Mouse (Mus musculus): ENCODE results near the gene Dcaf5. TPM values are rescaled to one million over a fixed set of nuclear protein-coding genes. Genes with fewer than 3 reads are reported as not detected.

Dcaf5 gene
- polyA plus RNA-seq, 1 experiment from 2014 or later: 5.4 TPM

GRCm38 (mm10) chr12:80404139-80404538 lies 32.3 kb downstream of the Dcaf5 start:
- H3K9ac ChIP-seq (ENCODE audit: low read length): no peak overlapping the region
- 93% methylated on average over 6 of the region's 6 CpGs for WGBS
- ATAC-seq (ENCODE audit: low FRiP score, low TSS enrichment): no peak

DNA sequence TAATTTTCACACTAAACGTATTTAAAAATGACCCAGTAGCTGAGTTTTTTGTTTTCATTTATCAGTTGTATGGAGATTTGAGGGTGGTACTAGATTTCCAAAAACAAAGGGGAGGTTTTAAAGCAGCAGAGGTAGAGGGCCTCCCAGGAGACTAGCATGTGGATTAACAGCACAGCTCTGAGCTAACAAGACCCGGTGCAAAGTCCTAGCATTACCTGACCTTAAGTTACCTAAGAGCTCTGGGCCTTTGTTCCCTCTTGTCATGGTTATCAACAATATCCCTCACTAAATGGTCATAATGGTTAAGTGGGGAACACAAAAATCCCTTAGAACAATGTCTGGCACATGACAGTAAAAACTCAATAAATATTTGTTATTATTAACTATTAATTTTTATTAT lies 37.3 kb downstream of the Dcaf5 start:
- Histone ChIP-seq H3K9ac (ENCODE audit: low read length) (no peak overlapping the region), H3K4me1 (replicated peaks; ENCODE audit: control insufficient read depth, insufficient read depth) (no peaks in the 10 kb centered on the region), H3K4me3 (ENCODE audit: low read depth, low read length) (no peak overlapping the region), H3K9me3 (ENCODE audit: control insufficient read depth, low read length) (no peaks in the 10 kb centered on the region), H3K4me2 (replicated peaks; ENCODE audit: low read depth) (no peak overlapping the region), H3K27ac (replicated peaks) (no peak overlapping the region), H3K27me3 (ENCODE audit: control insufficient read depth, insufficient read depth, low read length) (no peaks in the 10 kb centered on the region), H3K36me3 (ENCODE audit: control insufficient read depth, insufficient read depth, low read length) (peaks cover 24% of the 10 kb centered on the region; the same call in 1 of the 2 replicates)
- WGBS: 68% methylated on average over 2 of the region's 2 CpGs
- TF ChIP-seq CTCF (IDR thresholded peaks at IDR 0.05; ENCODE audit: low read depth) (no peak), EP300 (optimal IDR thresholded peaks at IDR 0.05) (no peak)
- DNase-seq (ENCODE audit: low spot score) (no peak), ATAC-seq (ENCODE audit: low FRiP score, low TSS enrichment) (no peak)

More at GRCm38 (mm10) chr12:80404139-80404538, 32.3 kb downstream of the Dcaf5 start:
- Histone ChIP-seq H3K27me3 (ENCODE audit: control insufficient read depth, insufficient read depth, low read length) (no peaks in the 10 kb centered on the region), H3K4me3 (ENCODE audit: low read depth, low read length) (no peak overlapping the region), H3K36me3 (ENCODE audit: control insufficient read depth, insufficient read depth, low read length) (peaks cover 7% of the 10 kb centered on the region; the same call in 1 of the 2 replicates), H3K27ac (replicated peaks) (no peak overlapping the region), H3K4me1 (replicated peaks; ENCODE audit: control insufficient read depth, insufficient read depth) (no peaks in the 10 kb centered on the region), H3K4me2 (replicated peaks; ENCODE audit: low read depth) (no peak overlapping the region), H3K9me3 (ENCODE audit: control insufficient read depth, low read length) (no peaks in the 10 kb centered on the region)
- DNase-seq (ENCODE audit: low spot score): no peak
- TF ChIP-seq EP300 (optimal IDR thresholded peaks at IDR 0.05) (no peak), CTCF (IDR thresholded peaks at IDR 0.05; ENCODE audit: low read depth) (no peak)

DNA sequence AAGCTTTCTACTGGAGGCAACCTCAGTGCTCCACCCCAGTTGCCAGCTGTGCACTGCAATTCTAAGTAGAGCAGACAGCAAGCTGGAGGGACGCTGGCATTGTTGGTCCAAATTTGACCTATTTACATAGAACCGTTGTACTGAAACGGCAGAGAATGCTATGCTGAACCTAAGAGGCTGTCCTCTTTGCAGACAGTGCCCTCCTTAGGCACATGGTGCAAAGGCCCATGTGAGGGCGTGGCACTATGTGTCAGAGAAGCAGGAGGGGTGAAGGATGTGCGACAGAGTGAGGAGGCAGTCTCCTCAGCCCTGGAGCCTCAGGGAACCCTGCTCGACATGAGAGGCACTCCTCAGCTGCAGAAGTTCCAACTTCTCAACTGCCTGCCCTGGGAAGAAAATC lies 40.0 kb downstream of the Dcaf5 start:
- DNase-seq (ENCODE audit: low spot score): no peak
- Histone ChIP-seq H3K36me3 (ENCODE audit: control insufficient read depth, insufficient read depth, low read length) (peaks cover 20% of the 10 kb centered on the region; the same call in 1 of the 2 replicates), H3K27ac (replicated peaks) (no peak overlapping the region), H3K9me3 (ENCODE audit: control insufficient read depth, low read length) (no peaks in the 10 kb centered on the region), H3K27me3 (ENCODE audit: control insufficient read depth, insufficient read depth, low read length) (no peaks in the 10 kb centered on the region), H3K4me2 (replicated peaks; ENCODE audit: low read depth) (no peak overlapping the region), H3K4me3 (ENCODE audit: low read depth, low read length) (no peak overlapping the region), H3K4me1 (replicated peaks; ENCODE audit: control insufficient read depth, insufficient read depth) (no peaks in the 10 kb centered on the region), H3K9ac (ENCODE audit: low read length) (no peak overlapping the region)
- TF ChIP-seq CTCF (IDR thresholded peaks at IDR 0.05; ENCODE audit: low read depth): peak; percentile 41
- no peak for TF ChIP-seq EP300 (optimal IDR thresholded peaks at IDR 0.05)
- ATAC-seq (ENCODE audit: low FRiP score, low TSS enrichment): 0 out of 2 replicates have a peak, but pooled peaks have one; percentile 29
- WGBS: 45% methylated on average over 6 of the region's 6 CpGs

- no peaks in the 10 kb centered on the region for H3K27me3 ChIP-seq (ENCODE audit: control insufficient read depth, insufficient read depth, low read length)
- ATAC-seq (ENCODE audit: low FRiP score, low TSS enrichment) (no peak), DNase-seq (ENCODE audit: low spot score) (no peak)
- H3K4me2 ChIP-seq (replicated peaks; ENCODE audit: low read depth): no peak overlapping the region
- no peak overlapping the region for H3K9ac ChIP-seq (ENCODE audit: low read length)
- 91% methylated on average over 4 of the region's 4 CpGs for WGBS
- H3K27ac ChIP-seq (replicated peaks): no peak overlapping the region
- H3K4me1 ChIP-seq (replicated peaks; ENCODE audit: control insufficient read depth, insufficient read depth): no peaks in the 10 kb centered on the region
- H3K9me3 ChIP-seq (ENCODE audit: control insufficient read depth, low read length): no peaks in the 10 kb centered on the region
- TF ChIP-seq CTCF (IDR thresholded peaks at IDR 0.05; ENCODE audit: low read depth): no peak
- TF ChIP-seq EP300 (optimal IDR thresholded peaks at IDR 0.05): no peak
- H3K4me3 ChIP-seq (ENCODE audit: low read depth, low read length): no peak overlapping the region
- H3K36me3 ChIP-seq (ENCODE audit: control insufficient read depth, insufficient read depth, low read length): peaks cover 21% of the 10 kb centered on the region; the same call in 1 of the 2 replicates
Measured at GRCm38 (mm10) chr12:80395270-80395669, 41.1 kb downstream of the Dcaf5 start.

- H3K4me2 ChIP-seq (replicated peaks; ENCODE audit: low read depth): no peak overlapping the region
- no peak for DNase-seq (ENCODE audit: low spot score)
- no peaks in the 10 kb centered on the region for H3K4me1 ChIP-seq (replicated peaks; ENCODE audit: control insufficient read depth, insufficient read depth)
- TF ChIP-seq EP300 (optimal IDR thresholded peaks at IDR 0.05): no peak
- peak; percentile 17; the same call in 1 of the 2 replicates for TF ChIP-seq CTCF (IDR thresholded peaks at IDR 0.05; ENCODE audit: low read depth)
- peaks cover 19% of the 10 kb centered on the region; the same call in 1 of the 2 replicates for H3K36me3 ChIP-seq (ENCODE audit: control insufficient read depth, insufficient read depth, low read length)
- no peak overlapping the region for H3K27ac ChIP-seq (replicated peaks)
- no peaks in the 10 kb centered on the region for H3K9me3 ChIP-seq (ENCODE audit: control insufficient read depth, low read length)
- ATAC-seq (ENCODE audit: low FRiP score, low TSS enrichment): no peak
- H3K4me3 ChIP-seq (ENCODE audit: low read depth, low read length): no peak overlapping the region
- H3K9ac ChIP-seq (ENCODE audit: low read length): no peak overlapping the region
- 91% methylated on average over 2 of the region's 2 CpGs for WGBS
- H3K27me3 ChIP-seq (ENCODE audit: control insufficient read depth, insufficient read depth, low read length): no peaks in the 10 kb centered on the region
Measured at GRCm38 (mm10) chr12:80394045-80394444, 42.4 kb downstream of the Dcaf5 start.

DNA sequence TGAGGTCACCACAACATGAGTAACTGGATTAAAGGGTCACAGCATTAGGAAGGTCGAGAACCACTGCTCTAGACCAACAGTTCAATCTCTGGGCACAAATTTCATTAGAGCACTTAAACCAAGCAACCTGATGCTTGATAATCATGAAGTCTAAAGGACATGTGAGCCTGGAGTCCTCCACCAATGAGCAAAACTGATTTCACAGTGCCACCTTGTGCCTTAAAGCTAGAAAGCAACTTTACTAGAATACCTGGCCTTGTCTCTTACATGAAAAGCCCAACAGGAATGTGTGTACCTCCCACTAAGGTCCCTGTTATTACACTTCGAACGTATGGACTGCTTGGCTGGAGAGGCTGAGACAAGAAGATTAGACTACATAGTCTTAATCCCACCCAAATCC lies 47.0 kb downstream of the Dcaf5 start:
- Histone ChIP-seq H3K4me2 (replicated peaks; ENCODE audit: low read depth) (no peak overlapping the region), H3K4me3 (ENCODE audit: low read depth, low read length) (no peak overlapping the region), H3K27me3 (ENCODE audit: control insufficient read depth, insufficient read depth, low read length) (no peaks in the 10 kb centered on the region), H3K36me3 (ENCODE audit: control insufficient read depth, insufficient read depth, low read length) (peaks cover 3% of the 10 kb centered on the region; the same call in 1 of the 2 replicates), H3K9me3 (ENCODE audit: control insufficient read depth, low read length) (no peaks in the 10 kb centered on the region), H3K9ac (ENCODE audit: low read length) (no peak overlapping the region), H3K4me1 (replicated peaks; ENCODE audit: control insufficient read depth, insufficient read depth) (no peaks in the 10 kb centered on the region), H3K27ac (replicated peaks) (no peak overlapping the region)
- WGBS: 38% methylated on average over 3 of the region's 3 CpGs
- DNase-seq (ENCODE audit: low spot score) (no peak), ATAC-seq (ENCODE audit: low FRiP score, low TSS enrichment) (peak; percentile 35; the same call in 1 of the 2 replicates)
- TF ChIP-seq CTCF (IDR thresholded peaks at IDR 0.05; ENCODE audit: low read depth) (peak; percentile 77), EP300 (optimal IDR thresholded peaks at IDR 0.05) (no peak)

Measured in stomach, postnatal 0 days (tissue).